Mouse (Mus musculus) natural killer cell, adult 2 months (primary cell): ENCODE measurements around the gene Fars2.

Source experiments
- DNase-seq, 2 experiments: peaks; one replicate each; pipeline ENCODE4 v3.0.0; 2022; ENCODE audit warnings: low spot score in 2 of 2

Fars2 gene

GRCm38 (mm10) chr13:36731016-36731930, 614.1 kb downstream of the Fars2 start:
- no peak for DNase-seq

GRCm38 (mm10) chr13:36731931-36732461, 614.8 kb downstream of the Fars2 start:
- DNase-seq, result no peak

- no peak for DNase-seq
Measured at GRCm38 (mm10) chr13:36732891-36733490, 615.8 kb downstream of the Fars2 start.

GRCm38 (mm10) chr13:36733566-36733965, 616.4 kb downstream of the Fars2 start:
- no peak for DNase-seq

- no peak for DNase-seq
Measured at GRCm38 (mm10) chr13:36733989-36734690, 616.9 kb downstream of the Fars2 start.

GRCm38 (mm10) chr13:36734731-36735571, 617.7 kb downstream of the Fars2 start, which contains the start of gene Nrn1:
Nrn1 (minus strand) TSS chr13:36735131.
- no peak for DNase-seq

- DNase-seq, result no peak
Measured at GRCm38 (mm10) chr13:36735901-36736618, 618.8 kb downstream of the Fars2 start.

GRCm38 (mm10) chr13:36736619-36736996, 619.4 kb downstream of the Fars2 start:
- DNase-seq, result no peak

- no peak for DNase-seq
Measured at GRCm38 (mm10) chr13:36750056-36750455, 632.8 kb downstream of the Fars2 start.

GRCm38 (mm10) chr13:36751861-36752260, 634.6 kb downstream of the Fars2 start:
- DNase-seq, result no peak

- DNase-seq, result no peak
Measured at GRCm38 (mm10) chr13:36766801-36767200, 649.6 kb downstream of the Fars2 start.
